Mouse (Mus musculus) frontal cortex, postnatal 25 days (tissue): ENCODE results near the gene C130026I21Rik.
"Not testable (repeated sequence)": the region's sequence is repeated elsewhere in the genome, so short reads cannot be mapped to it uniquely, and the experiment has no call there.

Experiments
- DNase-seq, 2 experiments: peaks; one replicate each; pipeline ENCODE4 v3.0.0; 2022; ENCODE audit warnings: low spot score in 2 of 2

C130026I21Rik gene

DNA sequence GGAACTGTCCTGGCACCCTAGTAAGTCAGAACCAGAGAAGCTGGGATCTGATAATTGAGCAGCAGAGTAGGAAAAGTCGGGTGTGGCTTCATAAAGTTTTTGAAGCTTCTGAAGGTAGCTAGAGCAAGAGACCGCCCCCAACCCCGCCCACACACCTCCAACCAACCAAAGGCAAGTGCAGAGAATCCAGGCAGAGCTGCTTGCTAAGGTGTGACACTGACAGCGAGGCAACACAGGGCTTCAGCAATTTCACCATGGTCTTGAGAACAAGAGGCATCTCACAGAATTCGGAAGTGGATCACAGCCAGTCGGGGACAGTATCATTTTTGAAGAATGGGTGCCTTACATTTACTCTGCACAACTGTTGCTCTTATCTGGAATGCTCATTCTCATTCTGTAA lies at the start of gene C130026I21Rik:
TSS of gene C130026I21Rik (minus strand) at position 101 of the 400 bp plus-strand sequence.
- not testable (repeated sequence) for DNase-seq

DNA sequence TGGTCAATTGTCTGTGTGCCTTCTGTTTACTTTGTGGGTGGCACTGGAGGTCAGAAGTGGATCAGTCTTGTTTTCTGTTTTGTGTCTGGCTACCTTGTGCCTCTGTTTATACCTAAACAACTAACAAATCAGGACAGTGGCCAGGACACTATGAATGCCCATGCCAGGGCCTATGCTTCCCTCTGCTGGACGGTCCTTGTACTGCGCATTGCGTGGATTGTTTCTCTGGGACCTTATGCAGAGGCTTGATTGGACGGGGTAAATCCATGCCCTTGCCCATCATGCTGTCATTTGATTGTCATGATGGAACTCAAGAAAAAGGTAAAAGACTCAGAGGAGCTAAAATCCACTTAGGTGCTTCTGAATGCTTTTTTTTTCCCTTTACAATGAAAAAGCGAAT lies 16.7 kb upstream of the C130026I21Rik start:
- DNase-seq: peak in 1 of 2 experiments; percentile 3

DNA sequence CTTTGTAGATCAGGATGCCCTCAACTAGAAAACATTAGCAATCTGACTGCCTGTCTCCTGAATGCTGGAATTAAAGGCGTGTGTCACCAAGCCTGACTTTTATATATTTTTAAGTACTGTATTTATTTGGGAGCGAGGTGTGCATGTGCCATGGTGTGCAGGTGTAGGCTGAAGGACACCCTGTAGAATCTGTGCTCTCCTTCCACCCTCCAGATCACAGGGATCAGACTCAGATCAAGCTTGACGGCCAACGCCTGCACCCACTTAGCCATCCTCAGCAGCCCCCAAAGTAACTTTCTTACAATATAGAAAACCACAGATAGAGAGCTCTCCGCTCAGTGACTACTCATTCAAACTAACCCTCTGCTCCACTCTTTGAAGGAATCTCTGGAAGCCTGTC lies 6.1 kb upstream of the C130026I21Rik start:
- DNase-seq: not testable (repeated sequence)

DNA sequence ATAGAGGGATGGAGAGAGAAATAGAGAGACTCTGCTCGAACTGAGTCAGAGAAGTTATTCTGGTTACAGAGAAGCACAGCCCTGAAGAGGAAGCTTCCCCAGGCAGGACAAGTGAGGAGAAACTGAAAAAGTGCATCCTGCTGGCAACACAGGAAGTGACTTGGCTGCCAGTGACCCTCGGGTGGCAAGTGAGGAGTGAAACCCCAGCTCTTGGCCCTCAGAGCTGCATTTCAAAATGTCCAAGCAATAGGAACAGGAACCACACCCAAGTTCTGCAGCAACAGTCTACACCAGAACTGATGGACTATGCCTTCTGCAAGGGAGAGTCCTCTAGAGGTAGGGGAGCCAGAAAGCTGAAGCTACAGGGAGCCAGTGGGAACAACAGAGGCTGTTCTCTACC lies 11.7 kb downstream of the C130026I21Rik start:
- DNase-seq: not testable (repeated sequence)

DNA sequence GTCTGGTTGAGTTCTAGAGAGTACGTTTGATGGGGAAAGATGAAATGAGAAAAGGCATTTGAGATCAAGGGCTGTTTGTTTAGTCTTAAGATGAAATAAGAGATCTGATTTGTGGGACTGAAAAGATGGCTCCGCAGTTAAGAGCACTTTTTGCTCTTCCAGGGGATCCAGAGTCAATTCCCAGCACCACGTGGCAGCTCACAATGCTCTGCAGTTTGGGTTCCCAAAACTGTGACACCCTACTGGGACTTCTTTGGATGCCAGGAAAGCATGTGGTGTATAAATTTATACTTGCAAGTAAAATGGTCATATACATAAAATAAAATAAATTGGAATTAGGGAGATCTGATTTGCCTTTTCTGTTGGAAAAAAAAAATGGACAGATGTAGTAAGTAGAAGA lies 15.1 kb downstream of the C130026I21Rik start:
- not testable (repeated sequence) for DNase-seq

DNA sequence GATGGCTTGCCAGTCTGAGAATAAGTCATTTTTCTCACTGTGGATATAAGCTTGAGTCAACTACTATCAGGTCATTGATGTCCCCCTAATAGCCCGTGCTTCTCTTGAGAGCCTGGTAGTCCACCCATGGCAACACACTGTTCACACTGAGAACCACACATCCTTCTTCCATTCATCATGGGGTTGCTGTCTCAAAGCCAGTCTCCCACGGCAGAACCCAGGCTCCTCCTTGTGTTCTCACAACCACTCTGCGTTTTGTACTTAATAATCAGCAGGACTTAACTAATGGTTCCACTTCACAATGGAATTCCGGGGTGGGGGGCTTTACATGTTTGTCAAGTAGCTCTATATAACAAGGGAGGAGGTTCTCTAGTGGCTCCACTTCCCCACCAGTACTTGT lies 19.2 kb downstream of the C130026I21Rik start:
- DNase-seq: not testable (repeated sequence)

DNA sequence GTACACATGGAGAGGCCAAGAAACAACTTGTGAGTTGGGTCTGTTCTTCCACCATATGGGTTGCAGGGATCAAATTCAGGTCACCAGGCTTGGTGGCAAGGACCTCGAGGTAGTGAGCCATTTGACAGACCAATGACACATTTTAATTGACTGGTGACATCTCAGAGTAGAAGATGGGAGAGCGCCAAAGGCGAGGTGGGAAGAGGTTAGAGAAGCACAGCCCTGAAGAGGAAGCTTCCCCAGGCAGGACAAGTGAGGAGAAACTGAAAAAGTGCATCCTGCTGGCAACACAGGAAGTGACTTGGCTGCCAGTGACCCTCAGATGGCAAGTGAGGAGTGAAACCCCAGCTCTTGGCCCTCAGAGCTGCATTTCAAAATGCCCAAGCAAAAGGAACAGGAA lies 21.4 kb downstream of the C130026I21Rik start:
- peak in 1 of 2 experiments; percentile 12 for DNase-seq

DNA sequence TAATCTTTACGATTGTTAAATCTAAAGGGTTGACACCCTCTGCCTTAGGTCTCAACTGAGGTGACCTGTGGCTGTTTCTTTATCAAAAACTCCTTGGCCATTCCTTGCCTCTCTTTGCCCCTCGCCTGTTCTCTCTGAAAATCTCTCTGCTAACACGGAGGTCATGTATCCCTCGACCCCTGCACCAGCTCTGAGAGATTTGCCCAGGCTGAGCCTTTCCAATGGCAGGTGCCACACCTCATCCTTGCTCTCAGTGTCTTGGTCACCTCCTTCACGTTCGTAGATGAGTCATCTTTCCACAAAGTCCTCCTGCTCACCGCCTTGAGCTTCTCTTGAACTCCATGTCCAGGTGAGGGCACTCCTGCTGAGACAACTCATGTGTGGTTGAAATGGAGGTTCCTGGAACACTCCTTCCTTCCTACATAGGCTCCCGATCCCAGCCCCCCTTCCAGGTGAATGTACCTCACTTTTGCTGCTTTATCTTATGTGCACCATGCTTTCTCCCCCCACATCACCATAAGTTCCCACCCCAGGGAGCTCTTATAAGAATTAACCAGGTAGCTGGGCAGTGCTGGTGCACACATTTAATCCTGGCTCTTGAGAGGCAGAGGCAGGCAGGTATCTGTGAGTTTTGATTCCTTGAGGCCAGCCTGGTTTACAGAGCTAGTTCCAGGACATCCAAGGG lies 23.4 kb downstream of the C130026I21Rik start:
- DNase-seq: not testable (repeated sequence)

DNA sequence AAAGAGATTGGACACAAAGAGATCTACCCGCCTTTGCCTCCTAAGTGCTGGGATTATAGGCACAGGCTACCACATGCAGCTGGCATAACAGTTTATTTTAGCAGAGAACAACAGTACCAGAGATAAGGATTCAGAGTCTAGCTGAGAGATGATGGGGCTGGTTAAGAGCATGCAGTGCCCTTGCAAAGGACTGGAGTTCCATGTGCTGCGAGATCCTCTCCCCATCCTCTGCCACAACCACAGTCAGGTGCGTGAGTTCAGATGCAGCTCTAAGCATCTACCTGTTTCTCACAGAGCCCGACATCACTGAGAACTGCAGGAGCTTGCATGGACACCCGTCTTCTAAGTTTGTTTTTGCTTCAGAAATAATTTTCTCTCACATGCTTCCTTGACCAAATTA lies 24.1 kb downstream of the C130026I21Rik start:
- not testable (repeated sequence) for DNase-seq

DNA sequence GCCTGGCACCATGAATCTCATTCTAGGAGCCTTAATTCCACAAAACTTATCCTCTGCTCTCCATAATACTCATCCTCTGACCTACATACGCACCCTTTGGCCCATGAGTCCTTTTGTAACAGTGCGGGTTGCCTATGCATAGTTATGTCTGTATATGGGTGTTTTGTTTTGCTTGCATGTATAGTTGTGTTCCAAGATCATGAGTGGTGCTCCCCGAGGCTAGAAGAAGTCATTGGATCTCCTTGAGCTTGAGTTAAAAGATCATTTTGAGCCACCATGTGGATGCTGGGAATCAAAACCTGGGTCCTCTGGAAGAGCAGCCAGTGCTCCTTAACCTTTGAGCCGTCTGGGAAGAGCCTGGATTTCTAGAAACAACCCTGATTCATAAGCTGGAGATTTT lies 25.4 kb downstream of the C130026I21Rik start:
- DNase-seq: not testable (repeated sequence)

DNA sequence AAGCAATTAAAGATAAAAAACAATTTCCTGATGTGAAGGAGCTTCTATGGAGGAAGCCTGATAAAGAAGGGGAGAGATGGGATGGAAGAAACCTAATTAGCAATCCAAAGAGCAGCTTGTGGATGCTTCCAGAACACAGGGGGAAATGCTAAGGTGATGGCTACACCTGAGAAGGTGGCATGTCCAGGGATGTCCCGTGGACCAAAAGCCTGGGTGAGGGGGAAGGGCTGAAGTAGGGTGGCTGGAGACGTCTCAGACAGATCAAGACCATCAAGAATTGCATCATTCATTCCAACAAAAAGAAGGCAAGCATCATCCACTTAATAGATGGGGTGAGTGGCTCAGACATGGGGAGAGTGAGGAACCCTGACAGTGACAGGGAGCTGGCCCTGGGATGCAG lies 27.3 kb downstream of the C130026I21Rik start:
- DNase-seq: not testable (repeated sequence)

DNA sequence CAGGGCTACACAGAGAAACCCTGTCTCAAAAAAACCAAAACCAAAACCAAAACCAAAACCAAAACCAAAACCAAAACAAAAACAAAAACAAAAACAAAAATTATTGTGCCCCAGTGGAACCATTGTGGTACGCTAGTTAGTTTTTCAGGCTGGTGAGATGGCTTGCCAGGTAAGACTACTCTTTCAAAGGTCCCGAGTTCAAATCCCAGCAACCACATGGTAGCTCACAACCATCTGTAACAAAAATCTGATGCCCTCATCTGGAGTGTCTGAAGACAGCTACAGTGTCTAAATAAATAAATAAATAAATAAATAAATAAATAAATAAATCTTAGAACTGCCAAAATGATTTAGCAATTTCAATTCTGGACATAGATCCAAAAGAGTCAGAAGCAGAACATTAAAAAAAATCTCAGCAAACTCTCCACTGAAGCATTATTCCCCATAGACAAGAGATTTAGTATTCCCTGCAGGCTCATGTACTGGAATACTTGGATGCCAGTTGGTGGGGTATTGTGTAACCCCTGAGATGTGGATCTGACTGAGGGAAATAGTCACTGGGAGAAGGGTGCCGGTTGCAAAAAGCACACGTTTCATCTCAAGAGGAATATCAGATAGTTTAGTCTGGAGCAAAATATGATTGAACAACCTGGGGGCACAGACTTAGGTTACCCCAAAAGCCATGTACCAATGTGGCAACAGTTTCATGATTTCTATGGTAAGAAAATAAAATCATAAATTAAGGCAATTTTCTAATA lies 31.2 kb downstream of the C130026I21Rik start:
- DNase-seq: not testable (repeated sequence)

DNA sequence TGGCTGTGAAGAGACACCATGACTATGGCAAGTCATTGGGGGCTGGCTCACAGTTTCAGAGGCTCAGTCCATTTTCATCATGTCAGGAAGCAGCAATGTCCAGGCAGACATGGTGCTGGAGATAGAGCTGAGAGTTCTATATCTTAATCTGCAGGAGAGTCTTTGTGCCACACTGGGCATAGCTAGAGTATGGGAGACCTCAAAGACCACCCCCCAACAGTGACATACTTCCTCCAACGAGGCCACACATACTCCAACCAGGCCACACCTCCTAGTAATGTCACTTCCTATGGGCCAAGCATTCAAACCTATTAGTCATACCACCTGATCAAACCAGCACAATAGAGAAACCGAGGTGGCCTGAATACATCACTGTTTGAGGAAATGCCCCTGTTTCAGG lies 63.8 kb downstream of the C130026I21Rik start:
- DNase-seq: not testable (repeated sequence)

DNA sequence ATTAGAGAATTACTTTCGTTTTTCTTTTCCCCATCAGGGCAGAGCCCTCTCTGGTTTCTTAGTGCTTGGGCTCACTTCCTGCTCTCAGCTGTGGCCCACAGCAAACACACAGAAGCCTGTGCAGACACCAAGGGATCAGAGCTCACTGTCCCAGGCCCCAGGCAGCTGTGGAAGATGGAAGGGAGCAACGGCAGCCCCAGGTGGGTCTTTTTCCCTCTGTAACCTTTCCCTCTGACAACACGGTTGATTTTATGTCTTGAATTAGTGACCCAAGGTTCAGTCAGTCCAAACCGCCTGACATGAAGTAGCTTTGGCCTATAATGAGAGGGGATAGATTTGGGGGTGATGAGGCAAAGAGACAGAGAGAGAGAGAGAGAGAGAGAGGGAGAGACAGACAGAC lies 70.8 kb downstream of the C130026I21Rik start:
- not testable (repeated sequence) for DNase-seq

DNA sequence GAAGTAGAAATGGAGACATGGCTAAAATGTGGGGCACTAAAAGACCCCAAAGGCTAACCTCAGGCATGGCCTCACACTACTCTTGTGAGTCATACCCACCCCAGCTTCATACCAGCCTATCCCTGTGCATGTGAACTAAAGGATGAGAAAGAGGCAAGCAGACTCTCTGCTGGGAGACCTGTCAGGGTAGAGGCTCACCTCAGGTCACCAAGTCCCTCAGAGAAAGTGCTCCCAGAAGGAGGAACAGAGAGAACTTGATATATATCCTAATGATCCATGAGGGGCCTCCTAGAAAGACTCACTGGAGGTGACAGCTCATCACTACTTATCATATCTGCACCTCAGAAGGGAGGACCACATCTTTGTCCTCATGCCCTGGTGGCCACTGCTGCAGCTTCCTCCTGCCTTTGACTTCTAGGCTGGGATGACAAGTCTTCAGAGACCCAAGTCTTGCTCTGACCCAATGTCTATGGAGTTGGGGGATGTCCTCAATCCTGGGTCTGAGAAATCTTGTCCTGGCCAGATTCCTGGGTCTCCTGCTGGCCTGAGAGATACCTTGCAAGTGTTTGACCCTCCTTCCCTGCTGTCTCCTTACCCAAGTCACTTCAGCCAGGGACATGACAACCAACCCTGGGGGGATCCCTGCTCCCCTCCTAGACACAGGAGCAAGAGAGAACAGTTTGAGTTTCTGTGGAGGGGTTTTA lies 71.6 kb downstream of the C130026I21Rik start:
- DNase-seq: not testable (repeated sequence)

DNA sequence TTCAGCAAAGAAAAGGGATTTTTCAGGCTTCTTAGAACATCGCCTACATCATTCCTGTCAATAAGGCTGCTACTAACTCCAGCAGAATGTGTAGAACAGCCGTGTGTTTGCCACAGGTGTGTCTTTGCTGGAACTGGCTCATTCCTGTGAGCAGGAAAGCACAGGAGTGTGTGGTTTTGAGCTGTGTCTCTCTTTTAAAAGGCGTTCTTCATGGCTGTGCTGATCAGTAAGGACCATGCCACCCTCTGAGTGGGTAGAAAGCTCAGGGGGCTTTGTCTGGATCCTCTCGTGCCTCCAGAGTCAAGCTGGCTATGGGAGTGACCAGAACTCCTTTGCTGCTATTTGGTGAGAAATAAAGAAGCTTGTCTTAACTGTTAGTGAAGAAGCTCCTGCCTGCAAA lies 73.6 kb downstream of the C130026I21Rik start:
- not testable (repeated sequence) for DNase-seq

DNA sequence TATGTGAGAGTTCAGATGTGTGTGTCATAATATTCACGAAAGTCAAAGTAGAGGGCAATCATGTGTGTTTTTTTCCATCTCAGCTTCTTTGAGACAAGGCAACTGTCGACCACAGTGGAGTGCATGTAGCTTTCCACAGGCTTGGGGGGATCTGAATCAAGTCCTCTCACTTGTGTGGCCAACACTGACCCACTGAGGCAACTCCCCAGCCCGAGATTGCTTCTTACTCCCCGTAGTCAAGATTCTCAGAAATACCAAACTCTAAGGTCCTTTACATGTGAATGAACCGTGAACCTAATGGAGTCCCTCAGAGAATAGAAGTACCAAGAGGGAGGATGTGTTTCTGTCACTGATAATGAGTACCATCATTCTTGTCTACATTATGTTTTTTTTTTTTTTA lies 76.6 kb downstream of the C130026I21Rik start:
- not testable (repeated sequence) for DNase-seq

DNA sequence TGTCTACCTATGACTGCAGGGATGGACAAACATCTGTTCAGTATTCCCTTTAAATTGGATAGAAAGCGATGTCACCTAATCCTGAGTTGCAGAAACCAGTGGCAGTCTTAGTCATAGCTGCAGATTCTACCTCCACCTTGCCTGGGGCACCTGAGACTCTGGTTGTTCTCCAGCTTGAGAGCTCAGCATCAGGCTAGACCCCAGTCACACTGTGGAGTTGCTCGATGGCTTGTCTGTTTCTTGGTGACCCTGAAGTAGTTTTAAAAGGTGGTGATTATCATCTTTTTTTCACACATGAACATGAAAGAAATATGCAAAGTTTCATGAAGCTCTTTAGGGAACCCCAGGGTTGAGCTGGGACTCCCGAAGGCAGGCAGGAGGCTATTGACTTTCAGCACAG lies 88.4 kb downstream of the C130026I21Rik start:
- DNase-seq: not testable (repeated sequence)

DNA sequence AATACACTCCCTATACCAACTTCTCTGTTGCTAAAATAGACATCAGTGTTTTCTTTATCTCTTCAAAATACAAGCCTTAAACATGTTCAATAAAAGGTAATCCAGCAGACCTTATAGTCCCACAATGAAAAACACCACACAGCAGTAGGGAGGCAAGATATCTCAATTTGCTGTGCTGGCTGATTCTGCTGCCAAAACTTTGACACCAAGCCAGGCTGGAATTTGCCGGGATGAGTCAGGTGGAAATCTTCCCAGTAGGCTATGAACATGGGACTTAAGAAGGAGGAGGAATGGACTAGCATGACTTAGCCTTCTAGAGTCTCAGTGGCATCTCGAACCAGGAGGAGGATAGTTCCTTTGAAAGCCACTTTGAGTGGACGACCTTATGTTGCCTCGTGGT lies 91.4 kb downstream of the C130026I21Rik start:
- DNase-seq: not testable (repeated sequence)

DNA sequence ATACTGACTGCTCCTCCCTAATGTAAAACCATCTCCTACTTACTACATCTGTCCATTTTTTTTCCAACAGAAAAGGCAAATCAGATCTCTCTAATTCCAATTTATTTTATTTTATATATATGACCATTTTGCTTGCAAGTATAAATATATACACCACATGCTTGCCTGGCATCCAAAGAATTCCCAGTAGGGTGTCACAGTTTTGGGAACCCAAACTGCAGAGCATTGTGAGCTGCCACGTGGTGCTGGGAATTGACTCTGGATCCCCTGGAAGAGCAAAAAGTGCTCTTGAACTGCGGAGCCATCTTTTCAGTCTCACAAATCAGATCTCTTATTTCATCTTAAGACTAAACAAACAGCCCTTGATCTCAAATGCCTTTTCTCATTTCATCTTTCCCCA lies 107.5 kb downstream of the C130026I21Rik start:
- DNase-seq: not testable (repeated sequence)

DNA sequence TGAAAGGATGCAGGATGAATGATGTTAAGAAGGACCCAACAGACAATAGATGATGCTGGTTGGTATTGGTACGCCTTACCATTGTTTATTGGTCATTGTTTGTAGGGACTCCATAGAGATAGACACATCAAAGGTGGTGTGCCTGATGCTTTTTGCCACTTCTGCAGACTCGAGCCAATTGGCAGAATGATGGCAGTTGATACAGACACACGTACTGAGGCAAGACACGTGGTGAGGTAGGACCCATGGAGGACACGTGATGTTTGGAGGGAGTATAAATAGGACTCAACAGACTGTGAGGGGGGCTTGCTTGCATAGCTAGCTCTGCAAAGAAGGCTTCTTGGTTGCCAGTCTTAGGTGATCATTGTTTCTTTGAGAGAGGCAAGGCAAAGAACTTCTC lies 115.2 kb downstream of the C130026I21Rik start:
- DNase-seq: not testable (repeated sequence)

DNA sequence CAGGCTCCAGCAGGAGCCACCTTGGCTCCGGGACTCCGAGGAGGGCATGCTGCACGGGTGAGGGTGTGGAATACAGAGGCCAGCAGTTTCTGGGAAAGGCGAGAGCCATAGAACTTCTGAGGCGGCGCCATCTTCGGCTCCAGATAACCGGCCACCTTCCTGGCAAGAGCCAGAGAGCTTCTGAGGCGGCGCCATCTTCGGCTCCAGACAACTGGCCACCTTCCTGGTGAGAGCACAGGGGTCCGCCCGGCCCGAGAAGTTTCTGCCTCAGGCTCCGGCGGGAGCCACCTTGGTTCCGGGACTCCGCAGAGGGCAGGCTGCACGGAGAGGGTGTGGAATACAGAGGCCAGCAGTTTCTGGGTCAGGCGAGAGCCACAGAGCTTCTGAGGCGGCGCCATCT lies 136.7 kb downstream of the C130026I21Rik start:
- not testable (repeated sequence) for DNase-seq
